Mouse (Mus musculus) B cell, adult 2 months (primary cell): ENCODE results near the gene Zfp362.

ENCODE experiments used
- DNase-seq, 2 experiments: peaks; one replicate each; pipeline ENCODE4 v3.0.0; 2022

The Zfp362 gene

DNA sequence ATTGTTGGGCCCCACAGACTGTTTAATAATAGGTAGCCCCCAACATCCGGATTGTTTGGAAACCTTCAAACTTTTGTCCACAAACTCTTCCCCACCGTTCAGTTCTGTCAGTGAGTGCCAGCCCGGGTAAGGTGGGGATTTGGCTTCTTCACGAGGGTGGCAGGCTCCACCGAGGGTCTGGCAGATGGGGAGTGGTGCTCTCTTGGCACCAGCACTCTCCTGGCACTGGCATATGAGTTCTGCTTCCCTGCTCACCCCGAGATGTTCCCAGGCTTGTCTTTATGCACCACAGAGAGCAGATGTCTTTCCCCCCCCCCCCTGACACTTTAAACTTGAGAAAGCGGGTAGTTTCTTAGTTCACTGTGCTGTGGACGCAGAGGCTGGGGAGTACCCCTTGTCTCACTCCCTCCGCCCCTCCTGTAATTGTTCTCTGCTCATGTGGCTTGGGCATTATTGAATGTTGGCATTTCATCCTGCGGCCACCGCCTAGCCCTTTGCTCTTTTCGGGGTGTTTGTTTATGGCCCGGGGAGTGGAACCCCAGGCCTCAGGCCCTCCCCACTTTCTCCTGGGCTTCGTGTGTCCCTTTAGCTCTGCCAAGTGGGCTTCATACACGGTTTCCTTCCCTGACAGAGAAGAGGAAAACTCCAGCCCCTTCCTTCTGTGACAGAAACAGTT lies 76.7 kb downstream of the Zfp362 start:
- no peak for DNase-seq

DNA sequence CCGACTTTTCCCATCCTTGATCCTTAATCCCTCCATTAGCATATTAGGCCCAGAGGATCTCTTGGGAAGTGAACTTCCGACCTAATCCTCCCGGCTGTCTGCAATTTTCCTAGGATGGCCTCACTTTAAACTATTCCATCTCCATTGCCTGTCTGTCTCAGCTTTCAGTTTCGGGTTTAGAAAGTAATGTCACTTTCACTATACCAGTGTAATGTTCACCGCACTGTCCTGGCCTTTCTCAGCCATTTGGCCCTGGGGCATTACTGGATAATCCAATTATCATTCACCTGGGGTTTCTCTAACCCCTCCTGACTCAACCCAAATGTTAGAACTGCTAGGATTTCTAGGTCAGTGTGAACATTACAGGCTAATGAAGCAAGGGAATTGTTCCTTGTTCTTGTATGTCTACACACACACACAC lies 77.4 kb downstream of the Zfp362 start:
- peak in 1 of 2 experiments; percentile 23 for DNase-seq

DNA sequence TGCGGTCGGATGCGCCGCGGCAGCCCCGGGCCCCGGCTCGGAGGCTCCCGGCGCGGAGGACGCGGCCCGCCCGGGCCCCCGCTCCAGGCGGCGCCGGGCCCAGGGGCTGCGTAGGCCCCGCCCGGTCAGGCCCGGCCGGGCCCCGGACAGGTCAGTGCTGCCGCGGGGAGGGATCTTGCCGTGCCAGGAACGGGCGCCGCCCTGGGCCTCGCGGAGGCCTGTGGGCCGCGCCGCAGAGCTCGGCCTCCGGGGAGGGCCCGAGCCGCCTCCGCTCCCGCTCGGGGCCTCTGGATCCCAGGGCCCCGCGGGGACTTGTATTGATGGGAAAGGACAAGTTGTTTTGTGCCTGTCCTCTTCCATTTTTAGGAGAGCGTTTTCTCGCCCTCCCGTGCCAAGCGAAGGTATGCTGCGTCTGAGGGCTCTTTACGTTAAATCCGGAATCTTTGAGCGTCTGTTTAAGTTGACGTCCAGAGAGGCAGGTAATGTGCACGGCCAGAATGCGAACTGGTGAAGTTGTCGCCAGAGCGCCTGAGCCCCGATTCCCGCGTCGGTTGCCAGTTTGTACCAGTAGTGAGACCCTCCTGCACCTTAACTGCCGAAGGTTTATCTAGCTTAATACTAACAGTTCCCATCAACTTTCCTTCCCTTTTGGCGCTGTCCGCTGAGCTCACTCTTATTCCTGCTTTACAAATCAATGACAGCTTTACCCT lies 78.0 kb downstream of the Zfp362 start:
- peak; percentile 43 to 54 for DNase-seq

DNA sequence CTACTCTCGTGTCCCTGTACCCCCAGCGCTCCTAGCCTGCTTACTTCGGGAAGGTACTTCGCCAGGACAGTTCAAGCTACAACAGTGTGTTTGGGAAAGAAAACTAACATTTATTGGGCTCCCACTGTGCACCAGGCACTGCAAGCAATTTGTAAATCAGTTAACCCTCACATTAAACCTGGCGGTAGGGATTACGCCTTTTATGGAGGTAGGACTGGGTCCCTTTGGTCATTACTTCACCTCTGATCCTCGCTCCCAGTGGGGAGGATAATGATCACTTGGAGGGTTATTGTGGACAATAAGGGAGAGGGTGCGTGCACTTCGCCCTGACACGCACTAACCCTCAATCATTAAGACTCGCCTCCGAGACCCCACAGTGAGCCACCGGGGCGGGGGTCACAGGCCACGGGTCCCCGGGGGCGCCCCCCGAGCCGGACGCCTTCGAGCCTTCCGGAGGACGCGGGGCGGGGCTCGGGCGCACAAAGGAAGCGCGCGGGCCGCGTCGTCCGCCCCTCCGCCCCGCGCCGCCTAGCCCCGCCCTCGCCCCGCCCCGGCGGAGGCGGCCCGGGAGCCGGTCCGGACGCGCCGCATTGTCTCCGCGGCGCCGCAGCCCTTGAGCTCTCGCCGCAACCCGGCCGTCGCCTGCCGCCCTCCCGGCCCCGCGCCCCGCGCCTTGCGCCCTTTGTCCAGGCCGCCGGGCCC lies 78.7 kb downstream of the Zfp362 start:
- peak; percentile 86 to 89 for DNase-seq

DNA sequence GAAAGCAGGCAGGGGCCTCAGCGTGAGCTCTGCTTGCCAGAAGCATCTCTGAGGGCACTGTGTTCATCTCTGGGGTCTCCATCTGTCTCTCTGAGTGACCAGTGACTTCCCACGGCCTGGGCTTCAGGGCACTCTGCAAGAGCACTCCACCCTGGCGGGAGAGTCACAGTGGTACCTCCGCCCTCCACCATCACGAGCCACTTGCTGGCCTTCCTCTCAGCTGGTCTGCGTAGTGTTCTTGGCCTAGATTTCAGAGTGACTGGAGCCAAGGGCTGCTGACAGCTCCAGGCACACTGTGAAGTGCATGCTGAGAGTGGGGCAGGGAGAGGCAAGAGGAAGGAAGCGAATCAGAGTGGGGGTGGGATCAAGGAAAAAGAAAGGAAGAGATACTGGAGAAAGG lies 81.8 kb downstream of the Zfp362 start:
- no peak for DNase-seq

DNA sequence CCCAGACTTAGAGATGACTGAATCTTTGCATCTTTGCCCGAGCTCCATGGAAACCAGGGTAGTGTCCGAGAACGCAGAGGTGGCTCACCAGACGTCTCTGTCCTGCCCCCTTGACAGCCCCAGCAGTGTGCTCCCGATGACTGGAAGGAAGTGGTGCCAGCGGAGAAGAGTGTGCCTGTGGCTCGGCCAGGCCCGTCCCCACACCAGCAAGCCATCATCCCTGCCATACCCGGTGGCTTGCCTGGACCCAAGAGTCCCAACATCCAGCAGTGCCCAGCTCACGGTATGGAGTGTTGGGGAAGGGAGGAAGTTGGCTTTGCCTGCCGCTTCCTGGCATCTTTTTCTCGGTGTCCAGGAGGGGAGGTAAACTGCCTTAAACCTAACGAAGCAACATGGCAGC lies 82.4 kb downstream of the Zfp362 start:
- no peak for DNase-seq
